23 mouse cellular contexts compared by ENCODE assay signal in the genomic region with DNA sequence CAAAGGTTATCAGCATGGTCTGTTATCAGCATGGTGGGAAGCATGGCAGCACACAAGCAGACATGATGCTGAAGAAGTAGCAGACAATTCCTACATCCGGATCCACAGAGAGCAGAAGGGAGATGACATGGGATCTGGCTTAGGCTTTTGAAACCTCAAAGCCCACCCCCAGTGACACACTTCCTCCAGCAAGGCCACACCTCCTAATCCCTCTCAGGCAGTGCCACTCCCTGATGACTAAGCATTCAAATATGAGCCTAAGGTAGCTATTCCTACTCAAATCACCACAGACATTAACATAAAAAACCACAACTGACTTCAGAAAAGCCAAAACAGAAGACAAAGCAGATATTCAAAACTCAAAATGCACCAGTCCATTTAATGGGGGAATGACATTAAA. TPM values are rescaled to one million over a fixed set of nuclear protein-coding genes. Genes with fewer than 3 reads are reported as not detected.
DNase-seq lines count a peak whose midpoint lies in the region; ATAC-seq and TF ChIP-seq lines count a peak whose summit lies in the region.
"Had no signal": no experiment of that assay in that cellular context is flagged by ENCODE, and none has a peak within 500 bp of the region (broad histone marks: within the 10 kb centered on the region; RNA-seq: fewer than 3 reads in every experiment).

No protein-coding gene starts in this region.

- no peak for TF ChIP-seq CTCF in hindbrain, postnatal 0 days (IDR thresholded peaks at IDR 0.05; ENCODE audit: low read depth)

- no peaks in the 10 kb centered on the region for H3K27me3 ChIP-seq in hindbrain, postnatal 0 days (ENCODE audit: insufficient read depth, low read length)
- no peaks in the 10 kb centered on the region for H3K27me3 ChIP-seq in hindbrain, embryonic 11.5 days (ENCODE audit: control insufficient read depth, insufficient read depth, low read length)
- H3K27me3 ChIP-seq in forebrain, embryonic 12.5 days, result no peaks in the 10 kb centered on the region
- H3K27me3 ChIP-seq: heart, embryonic 12.5 days; neural tube, embryonic 15.5 days had no signal

- H3K36me3 ChIP-seq in hindbrain, postnatal 0 days (ENCODE audit: insufficient read depth, low read length), result peaks cover 18% of the 10 kb centered on the region
- no peaks in the 10 kb centered on the region; the same call in 1 of the 2 replicates for H3K36me3 ChIP-seq in hindbrain, embryonic 11.5 days (ENCODE audit: control insufficient read depth, insufficient read depth, low read length)
- peaks cover 27% of the 10 kb centered on the region for H3K36me3 ChIP-seq in forebrain, embryonic 12.5 days (replicated peaks)

- H3K4me1 ChIP-seq in hindbrain, postnatal 0 days (ENCODE audit: insufficient read depth, low read length), result no peaks in the 10 kb centered on the region
- H3K4me1 ChIP-seq in hindbrain, embryonic 11.5 days (replicated peaks; ENCODE audit: control insufficient read depth, insufficient read depth, low read length), result no peaks in the 10 kb centered on the region
- H3K4me1 ChIP-seq in forebrain, embryonic 12.5 days, result peaks cover 4% of the 10 kb centered on the region; the same call in 1 of the 2 replicates
- H3K4me1 ChIP-seq: neural tube, embryonic 15.5 days had no signal

- peak overlapping the region; percentile 20; the same call in 1 of the 2 replicates for H3K27ac ChIP-seq in hindbrain, postnatal 0 days
- H3K27ac ChIP-seq in hindbrain, embryonic 11.5 days (ENCODE audit: low read depth, low read length), result no peak overlapping the region
- no peak overlapping the region for H3K27ac ChIP-seq in forebrain, embryonic 12.5 days
- H3K27ac ChIP-seq: liver, embryonic 14.5 days; macrophage; neural tube, embryonic 15.5 days had no signal

- H3K4me2 ChIP-seq in hindbrain, postnatal 0 days (ENCODE audit: low read depth, low read length), result no peak overlapping the region
- no peak overlapping the region for H3K4me2 ChIP-seq in hindbrain, embryonic 11.5 days (replicated peaks; ENCODE audit: low read depth, low read length)
- no peak overlapping the region for H3K4me2 ChIP-seq in forebrain, embryonic 12.5 days
- H3K4me2 ChIP-seq: heart, embryonic 12.5 days; neural tube, embryonic 15.5 days had no signal

- H3K9me3 ChIP-seq in hindbrain, postnatal 0 days (ENCODE audit: low read length), result no peaks in the 10 kb centered on the region
- no peaks in the 10 kb centered on the region for H3K9me3 ChIP-seq in hindbrain, embryonic 11.5 days (ENCODE audit: control insufficient read depth, low read length)
- no peaks in the 10 kb centered on the region for H3K9me3 ChIP-seq in forebrain, embryonic 12.5 days
- H3K9me3 ChIP-seq: heart, embryonic 12.5 days; neural tube, embryonic 15.5 days had no signal

- H3K9ac ChIP-seq in hindbrain, postnatal 0 days (replicated peaks; ENCODE audit: low read length), result no peak overlapping the region
- no peak overlapping the region for H3K9ac ChIP-seq in hindbrain, embryonic 11.5 days (ENCODE audit: low read depth, low read length)
- no peak overlapping the region for H3K9ac ChIP-seq in forebrain, embryonic 12.5 days
- H3K9ac ChIP-seq: heart, embryonic 12.5 days; liver, embryonic 14.5 days; neural tube, embryonic 15.5 days had no signal

- 100% methylated on average over 1 of the region's 1 CpGs for WGBS in hindbrain, postnatal 0 days
- 96% methylated on average over 1 of the region's 1 CpGs for WGBS in hindbrain, embryonic 11.5 days
- 92% methylated on average over 1 of the region's 1 CpGs for WGBS in forebrain, embryonic 12.5 days

- no peak for DNase-seq in hindbrain, postnatal 0 days (ENCODE audit: low spot score)
- DNase-seq in hindbrain, embryonic 11.5 days (ENCODE audit: low spot score), result no peak
- DNase-seq in 3134 (ENCODE audit: extremely low read depth, insufficient read length, low spot score), result peak; percentile 66
- DNase-seq in CD4-positive helper T cell, adult 2 months (ENCODE audit: low read depth, low spot score), result peak; percentile 13
- peak; percentile 91 for DNase-seq in R1 (ENCODE audit: low read depth, low spot score)
- no peak for DNase-seq in thymus, adult 18-20 months
- DNase-seq: adrenal gland, postnatal 14 days; cerebellum, adult 11 months; cerebellum, postnatal 36 days; gastrocnemius, postnatal 25 days; heart, adult 18-20 months; kidney, adult 9 months; kidney, postnatal 25 days; liver; lung, adult 2 months; midbrain, embryonic 14.5 days; retina, postnatal 1 day had no signal

- H3K4me3 ChIP-seq in hindbrain, postnatal 0 days (ENCODE audit: low read length), result no peak overlapping the region
- no peak overlapping the region for H3K4me3 ChIP-seq in hindbrain, embryonic 11.5 days (ENCODE audit: low read depth, low read length)
- H3K4me3 ChIP-seq in forebrain, embryonic 12.5 days (replicated peaks), result no peak overlapping the region
- H3K4me3 ChIP-seq: heart, embryonic 12.5 days; neural tube, embryonic 15.5 days had no signal

- no peak for ATAC-seq in hindbrain, postnatal 0 days
- ATAC-seq in hindbrain, embryonic 11.5 days (ENCODE audit: low FRiP score), result no peak
- no peak for ATAC-seq in forebrain, embryonic 12.5 days (ENCODE audit: low FRiP score)
- ATAC-seq: intestine, postnatal 0 days had no signal

RNA-seq across cellular contexts. Expression of gene Wdr37, which starts 42.8 kb away (rescaled TPM):
- total RNA-seq in hindbrain, postnatal 0 days (2014; rRNA removed), result 58.8 and 60.7 TPM in 2 replicates
- 36.9 and 38.3 TPM in 2 replicates for polyA plus RNA-seq in hindbrain, postnatal 0 days (2015; fragmentation: Nextera tagmentation; extraction: Ambion mirVana)
- polyA plus RNA-seq in hindbrain, embryonic 11.5 days (2014; fragmentation: Nextera tagmentation; extraction: Ambion mirVana), result 48.2 and 54.0 TPM in 2 replicates
- 51.8 and 56.7 TPM in 2 replicates for polyA plus RNA-seq in forebrain, embryonic 12.5 days (2016; fragmentation: Nextera tagmentation; extraction: Ambion mirVana)

RNA-seq across cellular contexts. Expression of gene Idi1, which starts 56.4 kb away (rescaled TPM):
- total RNA-seq in hindbrain, postnatal 0 days (2014; rRNA removed), result 40.5 and 49.8 TPM in 2 replicates
- polyA plus RNA-seq in hindbrain, postnatal 0 days (2015; fragmentation: Nextera tagmentation; extraction: Ambion mirVana), result 65.3 and 71.0 TPM in 2 replicates
- 165 and 176 TPM in 2 replicates for polyA plus RNA-seq in hindbrain, embryonic 11.5 days (2014; fragmentation: Nextera tagmentation; extraction: Ambion mirVana)
- polyA plus RNA-seq in forebrain, embryonic 12.5 days (2016; fragmentation: Nextera tagmentation; extraction: Ambion mirVana), result 143 and 153 TPM in 2 replicates

Comparison
In these comparisons a context has a peak if more than half of its experiments do, and no peak if none do; other contexts are left out.
1. DNase-seq: peak in 3134 (single experiment), CD4-positive helper T cell, adult 2 months (single experiment) and R1 (single experiment); none in hindbrain, postnatal 0 days (single experiment), hindbrain, embryonic 11.5 days (single experiment) and thymus, adult 18-20 months (0 of 2).